Mouse (Mus musculus): Measurements from ENCODE around the gene Zfp691. TPM values are rescaled to one million over a fixed set of nuclear protein-coding genes. Genes with fewer than 3 reads are reported as not detected.

Gene Zfp691
- total and polyA plus RNA-seq, 2 experiments, result 3.7 to 13.0 TPM

GRCm38 (mm10) chr4:119128547-119128946, 45.4 kb downstream of the Zfp691 start:
- whole genome bisulfite sequencing, result 85% methylated on average over 7 of the region's 7 CpGs
- H3K36me3 ChIP-seq (ENCODE audit: control insufficient read depth, insufficient read depth, low read length), result no peaks in the 10 kb centered on the region; the same call in 1 of the 2 replicates
- no peak for DNase-seq (ENCODE audit: extremely low read depth, low read depth, low spot score)
- 0 out of 2 replicates have a peak, but pooled peaks cover 5% of the 10 kb centered on the region for H3K79me2 ChIP-seq (ENCODE audit: control insufficient read depth, insufficient read depth, low read length)
- H3K27ac ChIP-seq (replicated peaks; ENCODE audit: insufficient read depth, low read depth, low read length), result no peak overlapping the region
- no peak overlapping the region for H3K4me3 ChIP-seq (ENCODE audit: insufficient read depth, low read depth, low read length)
- peaks cover 18% of the 10 kb centered on the region for H3K4me1 ChIP-seq (ENCODE audit: control insufficient read depth, insufficient read depth, low read length)
- no peaks in the 10 kb centered on the region for H3K27me3 ChIP-seq (ENCODE audit: control insufficient read depth, insufficient read depth, low read length)
- no peak overlapping the region for H3K9ac ChIP-seq (ENCODE audit: low read depth, low read length)
- TF ChIP-seq CTCF (IDR thresholded peaks at IDR 0.05; ENCODE audit: low read depth, low read length) (no peak), POLR2A (IDR thresholded peaks at IDR 0.05; ENCODE audit: extremely low read depth, insufficient read depth, low read length) (no peak)

GRCm38 (mm10) chr4:119127229-119127628, 46.8 kb downstream of the Zfp691 start:
- WGBS, result 81% methylated on average over 6 of the region's 6 CpGs
- H3K4me3 ChIP-seq (ENCODE audit: insufficient read depth, low read depth, low read length), result no peak overlapping the region
- DNase-seq (ENCODE audit: extremely low read depth, low read depth, low spot score), result no peak
- no peak overlapping the region for H3K9ac ChIP-seq (ENCODE audit: low read depth, low read length)
- H3K27ac ChIP-seq (replicated peaks; ENCODE audit: insufficient read depth, low read depth, low read length), result no peak overlapping the region
- TF ChIP-seq CTCF (IDR thresholded peaks at IDR 0.05; ENCODE audit: low read depth, low read length), result no peak
- H3K27me3 ChIP-seq (ENCODE audit: control insufficient read depth, insufficient read depth, low read length), result no peaks in the 10 kb centered on the region
- H3K79me2 ChIP-seq (ENCODE audit: control insufficient read depth, insufficient read depth, low read length), result peaks cover 5% of the 10 kb centered on the region; the same call in 1 of the 2 replicates
- H3K4me1 ChIP-seq (ENCODE audit: control insufficient read depth, insufficient read depth, low read length), result peaks cover 18% of the 10 kb centered on the region
- H3K36me3 ChIP-seq (ENCODE audit: control insufficient read depth, insufficient read depth, low read length), result no peaks in the 10 kb centered on the region

GRCm38 (mm10) chr4:119125577-119126270, 48.3 kb downstream of the Zfp691 start:
- Histone ChIP-seq H3K27ac (replicated peaks; ENCODE audit: insufficient read depth, low read depth, low read length) (peak overlapping the region; percentile 46), H3K4me3 (ENCODE audit: insufficient read depth, low read depth, low read length) (no peak overlapping the region), H3K27me3 (ENCODE audit: control insufficient read depth, insufficient read depth, low read length) (no peaks in the 10 kb centered on the region), H3K4me1 (ENCODE audit: control insufficient read depth, insufficient read depth, low read length) (peaks cover 27% of the 10 kb centered on the region), H3K36me3 (ENCODE audit: control insufficient read depth, insufficient read depth, low read length) (no peaks in the 10 kb centered on the region), H3K79me2 (ENCODE audit: control insufficient read depth, insufficient read depth, low read length) (peaks cover 12% of the 10 kb centered on the region; the same call in 1 of the 2 replicates), H3K9ac (ENCODE audit: low read depth, low read length) (peak overlapping the region; percentile 6; the same call in 1 of the 2 replicates)
- WGBS, result 13% methylated on average over 9 of the region's 9 CpGs
- no peak for TF ChIP-seq POLR2A (IDR thresholded peaks at IDR 0.05; ENCODE audit: extremely low read depth, insufficient read depth, low read length)
- TF ChIP-seq CTCF (IDR thresholded peaks at IDR 0.05; ENCODE audit: low read depth, low read length), result no peak
- peak; percentile 72 for DNase-seq (ENCODE audit: extremely low read depth, low read depth, low spot score)

GRCm38 (mm10) chr4:119124771-119125273, 49.2 kb downstream of the Zfp691 start:
- Histone ChIP-seq H3K79me2 (ENCODE audit: control insufficient read depth, insufficient read depth, low read length) (peaks cover 12% of the 10 kb centered on the region; the same call in 1 of the 2 replicates), H3K27me3 (ENCODE audit: control insufficient read depth, insufficient read depth, low read length) (no peaks in the 10 kb centered on the region), H3K36me3 (ENCODE audit: control insufficient read depth, insufficient read depth, low read length) (no peaks in the 10 kb centered on the region), H3K4me3 (ENCODE audit: insufficient read depth, low read depth, low read length) (no peak overlapping the region), H3K4me1 (ENCODE audit: control insufficient read depth, insufficient read depth, low read length) (peaks cover 35% of the 10 kb centered on the region), H3K9ac (ENCODE audit: low read depth, low read length) (no peak overlapping the region), H3K27ac (replicated peaks; ENCODE audit: insufficient read depth, low read depth, low read length) (peak overlapping the region; percentile 46)
- peak; percentile 53 for DNase-seq (ENCODE audit: extremely low read depth, low read depth, low spot score)
- TF ChIP-seq POLR2A (IDR thresholded peaks at IDR 0.05; ENCODE audit: extremely low read depth, insufficient read depth, low read length) (no peak), CTCF (IDR thresholded peaks at IDR 0.05; ENCODE audit: low read depth, low read length) (no peak)
- WGBS, result 58% methylated on average over 2 of the region's 2 CpGs

GRCm38 (mm10) chr4:119121249-119121648, 52.7 kb downstream of the Zfp691 start:
- peaks cover 62% of the 10 kb centered on the region for H3K4me1 ChIP-seq (ENCODE audit: control insufficient read depth, insufficient read depth, low read length)
- no peak overlapping the region for H3K4me3 ChIP-seq (ENCODE audit: insufficient read depth, low read depth, low read length)
- peaks cover 13% of the 10 kb centered on the region; the same call in 1 of the 2 replicates for H3K79me2 ChIP-seq (ENCODE audit: control insufficient read depth, insufficient read depth, low read length)
- TF ChIP-seq POLR2A (IDR thresholded peaks at IDR 0.05; ENCODE audit: extremely low read depth, insufficient read depth, low read length) (no peak), CTCF (IDR thresholded peaks at IDR 0.05; ENCODE audit: low read depth, low read length) (no peak)
- no peaks in the 10 kb centered on the region for H3K36me3 ChIP-seq (ENCODE audit: control insufficient read depth, insufficient read depth, low read length)
- peak; percentile 84 for DNase-seq (ENCODE audit: extremely low read depth, low read depth, low spot score)
- no peaks in the 10 kb centered on the region for H3K27me3 ChIP-seq (ENCODE audit: control insufficient read depth, insufficient read depth, low read length)
- peak overlapping the region; percentile 95 for H3K27ac ChIP-seq (replicated peaks; ENCODE audit: insufficient read depth, low read depth, low read length)
- H3K9ac ChIP-seq (ENCODE audit: low read depth, low read length), result no peak overlapping the region
- 20% methylated on average over 4 of the region's 4 CpGs for WGBS

- peak; percentile 91 for DNase-seq (ENCODE audit: extremely low read depth, low read depth, low spot score)
- Histone ChIP-seq H3K27me3 (ENCODE audit: control insufficient read depth, insufficient read depth, low read length) (no peaks in the 10 kb centered on the region), H3K4me1 (ENCODE audit: control insufficient read depth, insufficient read depth, low read length) (peaks cover 59% of the 10 kb centered on the region), H3K9ac (ENCODE audit: low read depth, low read length) (peak overlapping the region; percentile 12; the same call in 1 of the 2 replicates), H3K36me3 (ENCODE audit: control insufficient read depth, insufficient read depth, low read length) (no peaks in the 10 kb centered on the region), H3K79me2 (ENCODE audit: control insufficient read depth, insufficient read depth, low read length) (peaks cover 10% of the 10 kb centered on the region; the same call in 1 of the 2 replicates), H3K4me3 (ENCODE audit: insufficient read depth, low read depth, low read length) (no peak overlapping the region), H3K27ac (replicated peaks; ENCODE audit: insufficient read depth, low read depth, low read length) (peak overlapping the region; percentile 95)
- 35% methylated on average over 6 of the region's 6 CpGs for WGBS
- TF ChIP-seq POLR2A (IDR thresholded peaks at IDR 0.05; ENCODE audit: extremely low read depth, insufficient read depth, low read length) (no peak), CTCF (IDR thresholded peaks at IDR 0.05; ENCODE audit: low read depth, low read length) (no peak)
Measured at GRCm38 (mm10) chr4:119120095-119120494, 53.9 kb downstream of the Zfp691 start.

Other genes with a start within 250 kb of the Zfp691 start
- gene Olfr1328, start 235.6 kb downstream of the Zfp691 start, total RNA-seq (2014; rRNA removed), result 0.20 TPM in 1 of 2 replicates, not detected in the other
- not detected in 2 replicates for gene Olfr1328, start 235.6 kb downstream of the Zfp691 start, polyA plus RNA-seq (2012; rRNA removed)
- gene Lao1, start 212.6 kb downstream of the Zfp691 start, total RNA-seq (2014; rRNA removed), result not detected in 2 replicates
- gene Lao1, start 212.6 kb downstream of the Zfp691 start, polyA plus RNA-seq (2012; rRNA removed), result not detected in 2 replicates
- gene Slc2a1, start 65.5 kb downstream of the Zfp691 start, total RNA-seq (2014; rRNA removed), result 6.9 and 7.3 TPM in 2 replicates
- gene Slc2a1, start 65.5 kb downstream of the Zfp691 start, polyA plus RNA-seq (2012; rRNA removed), result 11.1 and 17.7 TPM in 2 replicates
- gene Ermap, start 15.8 kb upstream of the Zfp691 start, total RNA-seq (2014; rRNA removed), result 0.09 TPM in 1 of 2 replicates, not detected in the other
- gene Ermap, start 15.8 kb upstream of the Zfp691 start, polyA plus RNA-seq (2012; rRNA removed), result 0.02 TPM in 1 of 2 replicates, not detected in the other
- 9.1 and 10.0 TPM in 2 replicates for gene Svbp, start 21.1 kb upstream of the Zfp691 start, total RNA-seq (2014; rRNA removed)
- gene Svbp, start 21.1 kb upstream of the Zfp691 start, polyA plus RNA-seq (2012; rRNA removed), result 11.9 and 14.8 TPM in 2 replicates
- 0.09 TPM in 1 of 2 replicates, not detected in the other for gene Tmem269, start 44.0 kb upstream of the Zfp691 start, total RNA-seq (2014; rRNA removed)
- gene Tmem269, start 44.0 kb upstream of the Zfp691 start, polyA plus RNA-seq (2012; rRNA removed), result 0.06 TPM in 1 of 2 replicates, not detected in the other
- 23.6 and 25.2 TPM in 2 replicates for gene AU022252, start 58.5 kb upstream of the Zfp691 start, total RNA-seq (2014; rRNA removed)
- 16.6 and 23.3 TPM in 2 replicates for gene AU022252, start 58.5 kb upstream of the Zfp691 start, polyA plus RNA-seq (2012; rRNA removed)
- gene P3h1, start 58.7 kb upstream of the Zfp691 start, total RNA-seq (2014; rRNA removed), result 6.7 and 8.8 TPM in 2 replicates
- gene P3h1, start 58.7 kb upstream of the Zfp691 start, polyA plus RNA-seq (2012; rRNA removed), result 14.5 and 20.3 TPM in 2 replicates
- not detected in 2 replicates for gene Cldn19, start 81.2 kb upstream of the Zfp691 start, total RNA-seq (2014; rRNA removed)
- gene Cldn19, start 81.2 kb upstream of the Zfp691 start, polyA plus RNA-seq (2012; rRNA removed), result not detected in 2 replicates
- 177 and 189 TPM in 2 replicates for gene Ybx1, start 120.4 kb upstream of the Zfp691 start, total RNA-seq (2014; rRNA removed)
- 64.3 and 70.8 TPM in 2 replicates for gene Ybx1, start 120.4 kb upstream of the Zfp691 start, polyA plus RNA-seq (2012; rRNA removed)
- gene Ppih, start 146.4 kb upstream of the Zfp691 start, total RNA-seq (2014; rRNA removed), result 12.2 and 15.4 TPM in 2 replicates
- 4.1 and 5.0 TPM in 2 replicates for gene Ppih, start 146.4 kb upstream of the Zfp691 start, polyA plus RNA-seq (2012; rRNA removed)
- 5.4 and 5.9 TPM in 2 replicates for gene Ccdc30, start 241.3 kb upstream of the Zfp691 start, total RNA-seq (2014; rRNA removed)
- 1.8 and 3.0 TPM in 2 replicates for gene Ccdc30, start 241.3 kb upstream of the Zfp691 start, polyA plus RNA-seq (2012; rRNA removed)
- gene Ppcs, start 248.2 kb upstream of the Zfp691 start, total RNA-seq (2014; rRNA removed), result 17.8 and 19.9 TPM in 2 replicates
- gene Ppcs, start 248.2 kb upstream of the Zfp691 start, polyA plus RNA-seq (2012; rRNA removed), result 26.4 and 26.8 TPM in 2 replicates
- 0.20 and 0.28 TPM in 2 replicates for gene Zmynd12, start 248.6 kb upstream of the Zfp691 start, total RNA-seq (2014; rRNA removed)
- gene Zmynd12, start 248.6 kb upstream of the Zfp691 start, polyA plus RNA-seq (2012; rRNA removed), result 0.10 and 0.15 TPM in 2 replicates